Mouse (Mus musculus): Measurements from ENCODE around the gene H60c.
"Not testable (repeated sequence)": the region's sequence is repeated elsewhere in the genome, so short reads cannot be mapped to it uniquely, and the experiment has no call there.

The H60c gene

DNA sequence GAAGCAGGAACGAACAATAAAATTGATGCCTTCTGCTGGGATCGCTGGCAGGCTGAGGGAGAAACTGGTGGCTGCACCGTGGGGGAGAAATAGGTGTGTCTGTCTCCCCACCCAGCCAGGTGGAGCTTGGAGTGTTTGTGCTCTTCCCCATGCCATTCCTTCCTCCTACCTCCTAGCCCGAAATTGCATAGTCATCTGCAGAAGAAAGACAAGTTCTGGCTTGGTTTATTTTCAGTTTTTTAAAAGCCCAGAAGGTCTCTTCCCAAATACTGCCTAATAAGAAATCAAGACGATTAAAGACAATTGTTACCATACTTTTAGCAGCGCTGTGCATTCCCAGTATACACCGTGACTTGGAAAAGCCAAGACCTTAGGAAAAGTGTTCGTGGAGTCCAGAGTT is at the start of gene H60c:
Gene H60c (minus strand): TSS at position 101 of the 400 bp plus-strand sequence.
- peak; percentile 49 for DNase-seq

DNA sequence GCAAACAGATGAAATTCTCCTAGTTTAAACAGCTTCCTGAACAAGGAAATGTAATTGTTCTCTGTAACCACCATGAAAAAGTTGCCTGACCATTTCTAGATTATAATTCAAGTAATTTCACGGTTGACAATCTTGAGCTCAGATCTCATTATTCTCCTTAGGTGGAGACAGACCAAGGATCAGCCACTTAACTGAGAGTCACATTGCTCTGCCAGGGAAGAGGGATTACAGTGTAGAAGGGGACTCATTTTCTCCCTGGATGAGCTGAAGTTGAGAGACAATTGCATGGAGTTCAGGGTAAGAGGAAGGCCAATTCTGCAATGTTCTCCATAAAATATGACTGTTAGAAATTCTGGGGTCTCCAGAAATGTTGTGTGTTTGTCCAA is 41.2 kb upstream of the H60c start:
- no peak for DNase-seq

DNA sequence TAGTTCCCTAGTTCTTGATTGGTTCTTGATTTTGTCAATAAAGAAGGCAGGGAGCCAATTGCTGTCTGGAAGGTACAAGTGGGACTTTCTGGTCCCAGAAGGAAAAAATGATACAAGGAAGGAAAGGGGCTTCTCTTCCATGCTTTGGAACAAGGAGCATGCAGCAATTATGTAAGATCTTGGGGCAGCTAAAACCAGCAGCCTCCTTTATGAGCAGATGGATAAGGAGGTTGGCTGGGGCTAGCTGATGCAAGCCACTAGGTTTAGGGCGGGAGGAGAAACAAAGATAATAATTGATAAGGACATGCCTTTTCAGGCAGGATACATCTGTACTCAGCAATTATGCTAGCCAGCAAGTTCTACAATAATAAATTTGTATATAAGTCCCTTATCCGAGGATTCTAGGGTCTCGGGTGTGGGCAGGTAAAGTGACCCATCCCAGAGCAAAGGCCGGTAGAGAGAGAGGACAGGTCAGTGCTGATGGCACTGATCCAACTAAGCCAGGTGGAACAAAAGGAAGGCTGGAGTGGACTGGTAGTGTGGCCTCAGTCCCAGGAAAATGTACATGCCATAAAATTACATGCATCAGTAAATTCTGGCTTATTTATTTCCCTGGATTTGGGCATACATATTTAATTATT is 40.7 kb upstream of the H60c start:
- no peak for DNase-seq

DNA sequence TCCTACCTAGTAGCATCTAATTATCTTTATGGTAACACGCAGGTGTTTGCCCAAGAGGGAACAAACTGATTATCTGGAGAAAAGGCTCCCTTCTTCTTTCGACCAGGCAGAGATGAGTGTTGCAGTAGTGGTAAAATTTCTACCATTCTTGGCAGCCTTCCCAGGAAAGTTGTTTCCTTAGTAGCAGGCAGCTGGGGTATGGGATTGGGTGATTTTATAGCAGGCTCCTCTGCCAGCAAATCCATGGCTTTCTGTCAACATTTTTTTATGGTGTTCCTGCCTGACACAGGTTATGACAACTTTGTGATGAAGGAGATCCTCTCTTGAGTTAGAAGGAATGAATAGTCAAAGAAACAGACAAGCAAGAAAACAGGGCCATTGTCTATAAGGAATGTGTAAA is 40.2 kb upstream of the H60c start:
- DNase-seq, result no peak

DNA sequence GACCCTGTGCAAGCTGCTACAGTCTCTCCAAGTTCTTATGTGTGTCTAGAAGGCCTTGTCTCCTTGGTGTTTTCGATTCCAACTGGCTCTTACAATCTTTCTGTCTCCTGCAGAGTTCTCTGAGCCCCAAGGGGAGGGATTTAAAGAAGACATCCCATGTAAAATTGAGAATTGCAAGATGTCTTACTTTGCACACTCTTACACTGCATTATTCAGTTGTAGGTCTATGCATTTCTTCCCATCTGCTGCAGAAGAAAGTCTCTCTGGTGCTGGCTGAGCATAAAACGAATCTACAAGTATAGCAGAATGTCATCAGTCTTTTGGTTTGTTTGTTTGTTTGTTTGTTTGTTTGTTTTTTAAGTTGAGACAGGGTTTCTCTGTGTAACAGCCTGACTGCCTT is 26.4 kb upstream of the H60c start:
- DNase-seq, result no peak

DNA sequence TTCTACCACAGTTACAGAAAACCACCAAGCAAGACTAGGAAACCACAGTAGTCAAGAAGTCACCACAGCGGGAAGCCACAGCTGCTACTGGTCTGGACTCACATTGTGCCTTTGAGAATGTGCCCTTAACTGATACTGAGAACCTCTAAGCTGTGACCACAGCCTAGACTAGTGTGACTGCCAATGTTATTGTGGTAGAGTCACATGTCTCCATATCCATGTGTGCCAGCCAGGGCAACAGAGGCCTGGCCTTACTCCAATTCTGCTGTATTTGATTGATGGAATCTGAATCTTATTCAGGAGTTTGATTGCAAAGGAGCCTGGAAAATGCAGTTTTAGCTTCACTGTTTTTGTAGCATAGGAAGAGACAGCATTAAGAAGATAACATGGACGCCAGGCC is 13.5 kb upstream of the H60c start:
- peak; percentile 86 for DNase-seq

DNA sequence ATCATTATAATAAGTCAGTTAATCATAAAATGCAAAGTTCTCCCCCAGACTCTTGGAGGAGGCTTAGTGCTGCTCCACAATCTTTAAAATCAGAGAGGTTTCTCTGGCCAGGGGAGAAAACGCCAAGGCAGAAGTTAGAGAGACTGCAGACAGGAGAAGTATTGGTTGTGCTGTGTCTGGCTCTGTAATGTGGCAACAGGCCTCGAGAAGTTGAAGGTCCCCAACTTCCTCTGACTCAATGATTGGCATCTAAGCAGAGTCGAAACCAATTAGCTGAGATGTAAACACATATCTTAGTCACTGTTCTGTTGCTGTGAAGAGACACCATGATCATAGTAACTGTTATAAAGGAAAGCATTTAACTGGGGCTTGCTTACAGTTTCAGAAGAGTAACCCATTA is 6.5 kb upstream of the H60c start:
- DNase-seq, result no peak

DNA sequence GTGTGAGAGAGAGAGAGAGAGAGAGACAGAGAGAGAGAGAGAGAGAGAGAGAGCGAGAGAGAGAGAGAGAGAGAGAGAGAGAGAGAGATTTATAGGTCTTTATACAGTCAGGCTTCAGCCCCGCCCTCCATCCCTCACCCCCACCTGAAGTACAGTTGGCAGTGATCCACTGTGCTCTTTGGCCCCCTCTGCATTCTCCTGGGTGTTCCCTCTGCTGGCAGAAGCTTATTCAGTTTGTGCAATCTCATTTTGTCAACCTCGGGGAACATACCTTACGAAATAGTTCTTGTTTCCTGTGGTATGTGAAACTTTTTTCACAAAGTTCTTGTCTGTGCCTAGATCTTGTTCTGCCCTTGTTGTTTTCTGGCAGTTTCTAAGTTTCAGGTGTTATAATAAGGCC is 3.5 kb upstream of the H60c start:
- peak; percentile 62 for DNase-seq

DNA sequence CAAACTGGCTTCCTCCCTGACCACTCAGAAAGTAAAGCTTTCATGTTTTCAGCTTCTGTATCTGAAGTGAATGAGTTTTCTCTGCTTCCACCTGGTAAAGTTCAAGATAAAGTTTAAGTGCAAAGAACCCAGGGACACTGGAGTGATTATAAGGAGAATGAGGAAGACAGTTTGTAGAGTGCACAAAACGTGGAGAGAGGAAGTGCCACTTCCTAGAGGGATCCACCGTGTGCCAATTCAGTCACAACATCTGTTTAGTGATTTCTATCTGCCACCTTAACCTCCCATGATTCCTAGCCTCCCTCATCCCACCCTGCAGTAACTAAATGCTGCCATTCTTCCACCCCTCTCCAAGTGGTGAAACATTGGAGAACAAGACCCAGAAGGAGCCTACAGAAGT is 842 bp downstream of the H60c start:
- DNase-seq, result peak; percentile 13

DNA sequence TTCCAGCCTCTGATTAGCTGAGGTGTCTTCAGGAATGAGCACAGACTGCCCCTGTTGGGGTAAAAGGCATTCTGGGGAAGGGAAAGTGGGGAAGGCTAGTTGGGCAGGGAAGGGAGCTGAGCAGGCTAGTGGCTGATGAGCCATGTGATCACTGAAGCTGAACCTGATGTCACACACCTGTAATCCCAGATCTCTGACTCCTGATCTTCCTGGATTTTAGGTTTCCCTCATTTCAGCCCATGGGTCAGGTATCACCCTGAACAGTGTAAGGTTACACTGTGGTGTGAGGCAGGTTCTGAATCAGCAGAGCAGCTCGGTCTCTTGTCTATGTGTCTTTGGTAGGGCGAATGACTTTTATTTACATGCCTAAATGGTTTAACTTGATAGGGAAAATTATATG is 4.8 kb downstream of the H60c start:
- DNase-seq, result peak; percentile 72

DNA sequence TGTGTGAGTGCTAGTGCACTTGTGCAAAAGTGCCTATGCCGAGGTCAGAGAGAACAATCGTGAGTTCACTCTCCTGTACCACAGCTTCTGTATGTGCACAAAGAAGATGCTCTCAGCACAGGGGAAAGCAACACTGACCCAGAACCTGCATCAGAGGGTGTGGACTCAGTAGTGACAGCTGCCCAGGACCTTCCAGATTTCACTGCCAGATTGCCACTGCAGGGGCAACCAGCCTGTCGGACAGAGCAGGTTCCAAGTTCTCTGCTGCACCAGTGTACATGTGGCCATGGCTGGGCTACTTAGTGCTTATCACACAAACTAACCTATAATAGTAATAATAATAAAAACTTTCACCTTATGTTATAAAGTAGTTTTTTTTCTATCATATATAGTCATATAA is 10.2 kb downstream of the H60c start:
- DNase-seq, result peak; percentile 64

DNA sequence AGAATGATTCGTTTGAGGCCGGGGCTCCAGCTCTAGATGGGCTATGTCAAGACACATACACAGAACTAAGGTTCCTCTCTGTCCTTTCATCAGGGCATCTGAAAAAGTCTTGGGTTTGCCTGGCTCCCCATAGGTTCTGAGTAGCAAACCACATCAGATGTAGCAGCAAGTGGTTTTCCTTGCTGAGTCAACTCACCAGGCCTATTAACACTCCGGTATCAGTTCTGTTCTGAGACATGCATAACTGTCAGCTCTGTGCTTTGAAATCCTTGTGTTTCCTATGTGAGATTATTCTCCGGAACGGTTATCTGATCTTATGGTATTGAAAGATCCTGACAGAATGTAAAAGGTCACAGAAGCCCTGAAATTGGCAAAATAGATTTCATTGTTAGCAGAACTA is 29.1 kb downstream of the H60c start:
- DNase-seq, result not testable (repeated sequence)

DNA sequence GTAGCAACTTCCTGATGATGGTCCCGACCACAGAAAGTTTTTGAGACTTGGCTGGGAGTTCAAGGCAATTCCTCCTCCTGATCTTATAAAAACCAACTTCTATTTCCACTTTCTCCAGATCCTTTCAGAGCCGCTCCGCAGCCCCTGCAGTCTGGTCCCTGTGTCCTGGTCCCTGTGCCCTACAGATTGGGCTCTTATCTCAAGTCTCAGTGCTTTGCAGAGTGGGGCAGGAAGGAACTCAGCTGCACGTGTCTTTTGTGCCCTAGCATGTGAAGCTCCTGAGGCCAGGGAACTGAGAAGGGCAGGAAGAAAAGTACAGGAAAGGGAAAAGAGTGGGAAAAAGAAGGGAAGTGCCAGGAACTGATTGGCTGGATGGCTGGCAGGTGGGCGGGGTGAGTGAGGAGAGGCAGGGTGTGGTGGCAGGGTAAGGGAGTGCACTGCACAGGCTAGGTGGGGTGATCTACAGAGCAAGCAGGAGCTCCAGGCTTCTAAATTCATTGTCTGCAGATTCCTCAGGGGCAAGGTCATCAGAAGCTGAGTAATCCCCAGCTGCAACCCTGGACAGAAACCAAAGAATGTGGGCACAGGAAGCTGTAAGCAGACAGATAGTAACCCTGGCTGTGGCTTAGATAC is 30.8 kb downstream of the H60c start:
- peak; percentile 91 for DNase-seq

DNA sequence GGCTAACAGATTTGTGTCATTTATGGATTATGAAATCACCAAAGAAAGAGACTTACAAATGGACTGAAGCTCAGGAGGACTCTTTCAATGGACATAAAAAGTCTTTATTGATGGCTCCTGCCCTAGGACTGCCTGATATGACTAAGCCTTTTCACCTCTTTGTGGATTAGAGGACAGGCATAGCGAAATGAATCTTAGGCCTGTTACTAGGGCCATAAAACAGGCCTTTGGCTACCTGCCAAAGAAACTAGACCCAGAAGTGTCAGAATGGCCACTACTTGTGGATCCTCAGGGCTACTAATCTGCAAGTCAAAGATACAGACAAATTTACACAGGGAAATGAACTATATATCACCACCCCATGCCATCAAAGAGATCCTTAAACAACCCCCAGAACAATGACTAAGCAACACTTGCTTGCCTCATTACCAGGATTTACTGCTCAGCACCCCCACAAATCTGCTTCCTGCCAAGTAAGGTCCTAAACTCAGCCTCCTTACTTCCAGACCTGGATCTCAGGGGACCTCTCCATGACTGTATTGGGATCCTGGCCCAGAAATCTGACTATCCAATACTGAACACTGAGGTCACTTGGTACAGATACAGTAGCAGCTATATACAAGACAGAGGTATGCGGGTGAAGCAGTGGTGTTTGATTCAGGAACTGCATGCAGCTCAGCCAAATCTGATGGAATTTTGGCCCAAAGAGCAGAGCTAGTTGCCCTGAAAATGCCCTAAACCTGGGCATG is 39.0 kb downstream of the H60c start:
- no peak for DNase-seq

Measured in heart, adult 11 months (tissue).